ENCODE assay signal across 8 mouse cellular contexts in genomic region chr11:85234990-85235841, GRCm38 (mm10). TPM values are rescaled to one million over a fixed set of nuclear protein-coding genes. Genes with fewer than 3 reads are reported as not detected.
DNase-seq lines count a peak whose midpoint lies in the region; ATAC-seq lines count a peak whose summit lies in the region.

Appbp2 (minus strand) TSS chr11:85235130.

- H3K27ac ChIP-seq in hindbrain, embryonic 16.5 days (ENCODE audit: low read depth, low read length), result peak within 1 kb of the TSS; percentile 100
- H3K27ac ChIP-seq in macrophage, result peak within 1 kb of the TSS; percentile 63

- 6% methylated on average over 48 of the region's 48 CpGs for WGBS in hindbrain, embryonic 16.5 days
- 7% methylated on average over 38 of the region's 48 CpGs for WGBS in macrophage (ENCODE audit: missing documents)

- peak; percentile 89 for DNase-seq in T-cell, adult 2 months (ENCODE audit: low spot score)
- DNase-seq in cerebellum, postnatal 36 days, result peak; percentile 89 to 90
- DNase-seq in gastrocnemius, adult 18-20 months (ENCODE audit: low spot score), result peak; percentile 93
- peak; percentile 89 to 92 for DNase-seq in left cerebral cortex, adult 18-20 months (ENCODE audit: low spot score in 2 of 2)
- peak; percentile 93 for DNase-seq in right cerebral cortex, adult 18-20 months
- DNase-seq in urinary bladder, postnatal 14 days (ENCODE audit: low spot score), result peak; percentile 93

- H3K36me3 ChIP-seq in hindbrain, embryonic 16.5 days (ENCODE audit: control insufficient read depth, insufficient read depth, low read length), result no peaks in the 10 kb centered on the region
- H3K36me3 ChIP-seq in macrophage (ENCODE audit: inconsistent target), result peaks cover 11% of the 10 kb centered on the region; the same call in 1 of the 2 replicates

- peaks cover 13% of the 10 kb centered on the region for H3K4me1 ChIP-seq in hindbrain, embryonic 16.5 days (ENCODE audit: control insufficient read depth, insufficient read depth, low read depth, low read length)

- peak; percentile 98 for ATAC-seq in hindbrain, embryonic 16.5 days

- H3K27me3 ChIP-seq in hindbrain, embryonic 16.5 days (replicated peaks; ENCODE audit: control insufficient read depth, insufficient read depth, low read length), result no peaks in the 10 kb centered on the region

- peak within 1 kb of the TSS; percentile 97 for H3K9ac ChIP-seq in hindbrain, embryonic 16.5 days (ENCODE audit: low read depth, low read length)

- H3K4me3 ChIP-seq in hindbrain, embryonic 16.5 days (ENCODE audit: low read length), result peak within 1 kb of the TSS; percentile 99
- peak within 1 kb of the TSS; percentile 93 for H3K4me3 ChIP-seq in macrophage (ENCODE audit: inconsistent target)

- H3K79me2 ChIP-seq in macrophage (ENCODE audit: inconsistent target), result peaks cover 52% of the 10 kb centered on the region

- no peaks in the 10 kb centered on the region for H3K9me3 ChIP-seq in hindbrain, embryonic 16.5 days (ENCODE audit: control insufficient read depth, low read length)

- H3K4me2 ChIP-seq in hindbrain, embryonic 16.5 days (ENCODE audit: low read length), result peak within 1 kb of the TSS; percentile 65

RNA-seq across cellular contexts. Expression of gene Appbp2, which starts in this region (rescaled TPM):
- 10 to 100 TPM in 1 of 2 experiments, 1 to 10 TPM in 1; 7.1 to 10.1 TPM for total RNA-seq in gastrocnemius, adult 18-20 months (2021)
- polyA plus RNA-seq in hindbrain, embryonic 16.5 days (2015; fragmentation: Nextera tagmentation; extraction: Ambion mirVana), result 46.4 and 47.0 TPM in 2 replicates
- total RNA-seq in left cerebral cortex, adult 18-20 months (2021), result 10 to 100 TPM; 57.0 TPM
- 10 to 100 TPM; 11.5 to 34.5 (median 20.9) TPM for total RNA-seq in macrophage (2018; cell fraction: chromatin; rRNA removed)
- 10 to 100 TPM; 18.8 to 27.0 (median 21.5) TPM for total RNA-seq in macrophage (2018; cell fraction: cytosol; rRNA removed)
- 10 to 100 TPM; 15.6 to 38.1 (median 26.5) TPM for total RNA-seq in macrophage (2018; cell fraction: nucleus; rRNA removed)
- polyA plus RNA-seq in macrophage (2018), result 13.3 to 20.8 TPM (median 13.8 TPM) in 3 replicates

Comparison
In these comparisons a context has a peak if more than half of its experiments do, and no peak if none do; other contexts are left out.
1. Peak in every context shown above with its lines: DNase-seq, ATAC-seq, H3K4me3 ChIP-seq and H3K27ac ChIP-seq.
2. RNA of gene Appbp2 (total RNA-seq): 57.0 TPM in left cerebral cortex, adult 18-20 months; 7.1 to 10.1 TPM in gastrocnemius, adult 18-20 months; every median in the first group is over 4 times any median in the second.